Mouse (Mus musculus): ENCODE results near the gene Zfp189.

Gene Zfp189

GRCm38 (mm10) chr4:49558181-49558580 lies 37.2 kb downstream of the Zfp189 start:
- H3K27me3 ChIP-seq (ENCODE audit: control insufficient read depth, insufficient read depth, low read length, poor library complexity, severe bottlenecking): no peaks in the 10 kb centered on the region
- DNase-seq (ENCODE audit: low read depth, low spot score): no peak
- no peaks in the 10 kb centered on the region for H3K36me3 ChIP-seq (ENCODE audit: control insufficient read depth, insufficient read depth, low read length, poor library complexity, severe bottlenecking)

- Histone ChIP-seq H3K36me3 (ENCODE audit: control insufficient read depth, insufficient read depth, low read length, poor library complexity, severe bottlenecking) (no peaks in the 10 kb centered on the region), H3K27me3 (ENCODE audit: control insufficient read depth, insufficient read depth, low read length, poor library complexity, severe bottlenecking) (no peaks in the 10 kb centered on the region)
- no peak for DNase-seq (ENCODE audit: low read depth, low spot score)
These were observed 39.2 kb downstream of the Zfp189 start for GRCm38 (mm10) chr4:49559915-49560772.

GRCm38 (mm10) chr4:49567613-49568012 lies 46.6 kb downstream of the Zfp189 start:
- Histone ChIP-seq H3K36me3 (ENCODE audit: control insufficient read depth, insufficient read depth, low read length, poor library complexity, severe bottlenecking) (no peaks in the 10 kb centered on the region), H3K27me3 (ENCODE audit: control insufficient read depth, insufficient read depth, low read length, poor library complexity, severe bottlenecking) (no peaks in the 10 kb centered on the region)
- peak; percentile 76 for DNase-seq (ENCODE audit: low read depth, low spot score)

- Histone ChIP-seq H3K27me3 (ENCODE audit: control insufficient read depth, insufficient read depth, low read length, poor library complexity, severe bottlenecking) (no peaks in the 10 kb centered on the region), H3K36me3 (ENCODE audit: control insufficient read depth, insufficient read depth, low read length, poor library complexity, severe bottlenecking) (no peaks in the 10 kb centered on the region)
- DNase-seq (ENCODE audit: low read depth, low spot score): no peak
These were observed 51.2 kb downstream of the Zfp189 start for GRCm38 (mm10) chr4:49572194-49572593.
